Mouse (Mus musculus) thymus, adult 18-20 months (tissue): ENCODE measurements around the gene Pkp1.

Experiments used
- DNase-seq, 2 experiments: peaks; one replicate each; pipeline ENCODE4 v3.0.0; 2022; ENCODE audit warnings: mixed read lengths in 2 of 2

The Pkp1 gene

DNA sequence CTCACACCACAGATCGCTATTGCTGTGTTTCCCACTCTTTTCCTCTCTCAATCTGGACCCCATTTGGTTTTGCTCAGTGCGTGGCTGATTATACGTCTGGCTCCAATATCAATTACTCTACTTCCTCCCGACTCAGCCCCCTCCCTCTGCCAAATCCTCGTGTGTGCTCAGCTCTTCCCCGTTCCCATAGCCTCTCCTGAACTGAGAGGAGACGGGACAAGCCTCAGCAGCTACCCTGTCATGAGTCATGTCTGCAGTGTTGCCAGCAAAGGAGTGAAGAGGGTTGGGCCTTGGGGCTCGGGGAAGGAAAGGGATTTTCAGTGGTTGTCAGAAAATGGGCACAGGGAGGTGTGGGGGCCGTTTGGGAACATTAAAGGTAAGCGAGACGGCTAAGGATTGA, 12.3 kb downstream of the Pkp1 start:
- no peak for DNase-seq

DNA sequence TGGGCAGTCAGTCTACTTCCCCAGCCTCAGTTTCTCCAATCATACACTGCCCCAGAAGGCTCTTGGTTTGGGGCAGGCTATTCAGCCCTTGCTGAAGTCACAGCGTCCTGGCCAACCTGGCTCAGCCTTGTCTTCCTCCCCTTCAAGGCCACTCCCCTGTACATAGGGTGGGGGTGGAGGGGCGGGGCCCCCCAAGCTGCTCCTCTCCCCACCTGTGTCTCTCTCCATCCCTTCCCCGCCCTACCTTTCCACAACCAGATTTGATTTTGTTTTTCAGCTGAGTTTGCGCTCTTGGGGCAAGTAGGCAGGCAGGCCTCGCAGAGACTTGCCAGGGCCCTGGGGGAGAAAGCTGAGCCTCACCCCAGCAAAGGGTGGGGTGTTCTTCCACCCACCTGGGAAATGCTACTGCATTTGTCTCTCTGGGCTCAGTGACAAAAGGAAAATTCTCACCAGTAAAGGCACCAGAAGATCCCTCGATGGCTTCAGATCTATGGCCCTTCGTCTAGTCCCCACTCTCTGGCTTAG, 19.0 kb downstream of the Pkp1 start:
- DNase-seq = no peak

- no peak for DNase-seq
Measured at GRCm38 (mm10) chr1:135899295-135899694, 19.7 kb downstream of the Pkp1 start.

DNA sequence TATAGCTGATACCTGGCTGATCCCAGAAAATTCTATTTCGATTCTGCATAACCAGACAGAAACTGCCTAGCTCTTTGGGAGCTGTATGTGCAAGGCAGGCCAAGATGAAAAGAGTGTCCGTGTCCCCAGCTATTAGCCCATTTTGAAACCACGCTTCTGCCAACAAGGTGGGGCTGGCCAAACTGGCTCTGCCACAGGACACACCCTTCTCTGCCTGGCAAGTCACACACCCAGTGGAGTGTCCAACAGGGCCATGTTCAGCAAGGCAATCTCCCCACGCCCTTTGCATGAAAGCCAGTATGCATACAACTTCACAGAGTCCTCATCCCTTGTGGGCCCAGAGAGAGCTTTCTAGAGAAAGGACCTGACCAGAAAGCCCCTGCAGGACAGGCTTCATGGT, 23.6 kb downstream of the Pkp1 start:
- no peak for DNase-seq

- DNase-seq = no peak
Measured at GRCm38 (mm10) chr1:135893377-135893776, 25.6 kb downstream of the Pkp1 start.

DNA sequence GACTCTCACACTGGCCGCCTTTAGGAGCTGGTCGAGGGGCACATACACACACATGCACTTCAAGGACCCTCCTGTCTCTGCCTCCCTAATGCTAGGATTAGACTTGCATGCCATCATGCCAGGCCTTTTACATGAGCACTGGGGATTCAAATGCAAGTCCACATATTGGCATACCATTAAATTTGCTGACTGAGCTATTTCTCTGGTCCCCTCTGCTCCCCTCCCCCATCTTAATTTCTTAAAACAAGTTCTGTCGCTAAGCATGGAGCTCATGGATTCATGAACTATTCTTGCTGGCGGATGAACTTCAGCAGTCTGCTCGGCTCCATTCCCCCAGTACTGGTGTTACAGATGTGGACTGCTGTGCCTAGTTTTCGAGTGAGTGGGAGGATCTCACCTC, 26.2 kb downstream of the Pkp1 start:
- DNase-seq = no peak

DNA sequence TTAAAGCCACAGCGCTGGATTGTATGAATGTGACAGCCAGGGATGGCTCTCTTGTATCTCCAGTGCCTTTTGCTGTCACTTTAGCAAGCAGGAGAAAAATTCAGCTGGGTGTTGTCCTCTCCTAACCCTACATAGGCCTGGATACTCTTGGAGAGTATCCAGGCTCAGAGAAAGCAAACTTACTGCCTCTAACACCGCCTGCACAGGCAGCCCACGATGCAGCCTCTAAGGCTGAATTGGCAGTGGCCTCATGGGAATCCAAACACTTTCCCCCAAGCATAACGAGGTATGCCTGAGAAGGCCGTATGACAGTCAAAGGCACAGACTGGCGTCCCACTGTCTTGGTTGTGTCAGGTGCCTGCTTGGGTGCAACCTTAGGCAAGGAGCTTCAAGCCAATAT, 26.8 kb downstream of the Pkp1 start:
- DNase-seq = no peak

DNA sequence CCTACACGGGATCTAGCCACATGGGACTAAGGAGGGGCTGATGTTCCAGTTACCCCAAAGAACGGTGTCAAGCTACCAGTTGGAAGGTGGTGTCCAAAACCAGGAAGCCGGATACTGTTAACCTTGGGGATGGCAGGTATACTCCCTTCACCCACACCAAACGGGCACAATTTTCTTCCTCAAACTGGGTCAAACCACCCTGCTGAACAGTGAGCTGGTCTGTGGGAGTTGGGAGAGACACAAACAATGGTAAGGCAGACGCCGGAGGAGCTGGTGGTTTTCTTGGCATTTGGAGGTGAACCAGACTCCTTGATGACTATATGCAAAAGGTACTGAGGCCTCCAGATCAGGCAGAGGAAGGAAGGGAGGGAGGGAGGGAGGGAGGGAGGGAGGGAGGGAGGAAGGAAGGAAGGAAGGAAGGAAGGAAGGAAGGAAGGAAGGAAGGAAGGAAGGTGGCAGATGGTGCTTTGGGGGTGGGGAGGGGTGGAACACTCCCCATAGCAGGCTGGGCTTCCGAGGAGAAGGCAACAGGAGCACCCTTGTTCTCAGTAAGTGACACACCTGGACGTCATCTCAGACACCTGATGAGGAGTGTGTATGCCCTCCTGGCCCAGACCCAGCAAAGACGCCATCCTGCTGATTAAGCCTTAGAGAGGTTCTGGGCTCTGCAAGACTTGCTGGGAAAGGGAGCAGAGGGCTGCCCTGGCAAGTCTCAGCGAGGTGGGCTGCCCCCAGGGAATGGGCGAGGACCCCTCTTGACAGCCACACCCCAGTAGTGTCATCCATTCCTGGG, 27.4 kb downstream of the Pkp1 start:
- no peak for DNase-seq

- no peak for DNase-seq
Measured at GRCm38 (mm10) chr1:135889461-135890185, 29.4 kb downstream of the Pkp1 start.

DNA sequence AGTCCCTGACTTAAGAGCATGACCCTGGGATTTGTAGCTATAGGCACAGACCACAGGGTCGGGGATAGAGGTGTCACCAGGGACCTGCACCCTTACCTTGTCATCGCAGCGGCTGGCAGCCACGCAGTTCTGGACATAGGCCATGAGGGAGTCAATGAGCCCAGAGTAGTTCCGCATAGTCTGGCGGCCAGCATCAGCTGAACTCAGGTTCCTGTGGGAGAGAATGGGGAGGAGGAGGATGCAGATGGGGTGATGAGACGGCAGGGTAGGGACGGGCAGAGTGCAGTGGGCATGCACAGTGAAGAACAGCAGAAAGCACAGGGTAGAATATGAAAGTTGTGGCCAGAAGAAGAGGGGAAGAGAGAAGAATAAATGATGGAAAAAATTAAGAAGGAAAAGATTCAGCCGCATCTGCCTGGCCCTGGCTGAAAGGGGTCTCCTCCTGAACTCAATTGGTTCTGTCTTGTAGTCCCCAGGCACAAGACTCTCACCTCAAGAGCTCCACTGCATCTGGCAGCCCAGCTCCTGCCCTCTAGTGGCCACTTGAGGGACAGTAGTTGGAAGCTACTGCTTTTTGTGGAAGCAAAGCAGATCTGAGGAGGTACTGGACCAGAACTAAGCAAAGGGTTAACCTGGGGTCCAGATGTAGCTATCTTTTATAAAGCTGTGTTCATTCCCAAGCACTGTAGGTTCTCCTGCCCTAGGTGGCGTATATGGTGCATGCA, 36.5 kb downstream of the Pkp1 start:
- peak; percentile 8 to 14 for DNase-seq

- no peak for DNase-seq
Measured at GRCm38 (mm10) chr1:135877248-135877647, 41.8 kb downstream of the Pkp1 start.

DNA sequence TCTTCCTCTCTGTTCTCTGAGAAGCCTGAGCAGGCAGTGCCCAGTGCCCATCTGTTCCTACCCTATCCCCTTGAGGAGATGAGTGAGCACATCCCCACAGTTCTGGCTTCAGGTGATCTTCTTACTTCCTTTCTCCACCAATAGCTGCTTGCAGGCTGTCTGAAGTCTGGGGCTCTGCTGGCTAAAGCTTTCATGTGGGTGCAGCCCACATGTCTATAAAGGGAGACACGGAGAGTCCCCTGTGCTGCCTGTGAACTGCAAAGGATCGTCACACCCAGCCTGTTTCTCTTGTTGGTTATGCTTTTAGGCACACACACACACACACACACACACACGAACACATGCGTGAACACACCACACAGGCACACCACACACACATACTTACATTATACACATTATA, 46.0 kb downstream of the Pkp1 start:
- no peak for DNase-seq

DNA sequence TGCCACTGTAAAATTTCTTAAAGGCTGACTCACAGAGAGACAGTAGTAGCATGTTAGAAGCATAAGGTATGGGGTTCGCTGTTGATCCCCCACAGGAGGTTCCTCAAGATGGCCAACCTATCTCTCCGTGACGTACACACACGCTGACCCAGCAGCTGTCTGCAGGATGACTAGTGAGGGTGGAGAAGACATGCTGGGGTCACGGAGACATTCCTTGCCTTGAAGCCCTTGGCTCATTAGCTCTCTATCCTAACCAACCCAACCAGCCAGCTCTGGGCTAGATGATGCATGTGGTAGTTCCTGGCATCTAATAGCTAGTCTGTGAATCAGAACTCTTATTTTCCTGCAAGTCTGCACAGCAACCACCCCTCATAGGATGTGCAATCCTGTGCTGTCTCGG, 50.4 kb downstream of the Pkp1 start:
- DNase-seq = no peak

- DNase-seq = peak; percentile 18 to 31
Measured at GRCm38 (mm10) chr1:135865518-135866194, 53.4 kb downstream of the Pkp1 start.

DNA sequence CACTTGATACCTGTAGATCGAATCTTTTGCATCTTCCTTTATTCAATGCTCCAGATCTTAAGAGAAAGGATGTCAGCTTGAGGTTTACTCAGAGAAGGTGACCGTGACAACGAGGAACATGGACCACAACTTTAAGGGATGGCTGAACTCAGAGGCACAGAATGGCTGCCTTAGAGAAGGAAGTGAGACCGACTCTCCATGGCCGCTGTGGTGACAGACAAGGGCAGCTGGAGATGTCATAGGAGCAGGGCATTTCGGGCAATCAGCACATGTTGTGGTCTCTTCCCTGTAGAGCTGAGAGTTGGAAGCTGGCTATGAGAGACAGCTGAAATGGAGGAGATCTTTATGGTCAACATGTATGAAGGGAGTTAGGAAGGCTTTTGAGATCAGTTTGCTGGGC, 54.2 kb downstream of the Pkp1 start:
- DNase-seq = no peak

GRCm38 (mm10) chr1:135863786-135864335, 55.1 kb downstream of the Pkp1 start:
- DNase-seq = no peak

- DNase-seq = no peak
Measured at GRCm38 (mm10) chr1:135862561-135862960, 56.4 kb downstream of the Pkp1 start.

- DNase-seq = no peak
Measured at GRCm38 (mm10) chr1:135861980-135862552, 56.9 kb downstream of the Pkp1 start.

DNA sequence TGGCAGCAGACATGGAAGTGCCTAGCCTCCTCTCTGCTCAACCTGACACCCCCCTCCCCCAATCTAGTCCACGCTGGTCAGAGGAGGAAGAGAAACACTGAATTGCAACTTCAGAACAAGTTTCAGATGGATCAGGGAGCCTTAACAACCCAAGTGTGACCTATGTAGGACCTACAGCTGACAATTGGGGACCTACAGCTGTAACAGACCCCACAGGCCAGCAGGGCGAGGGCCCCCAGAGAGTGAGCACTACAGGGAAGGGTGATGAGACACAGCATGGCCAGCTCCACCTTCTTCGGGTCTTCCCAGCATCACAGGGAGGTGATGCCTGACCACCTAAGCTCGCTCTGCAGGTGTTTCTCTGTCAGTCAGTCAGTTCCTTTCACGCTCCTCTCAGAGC, 57.9 kb downstream of the Pkp1 start:
- no peak for DNase-seq

DNA sequence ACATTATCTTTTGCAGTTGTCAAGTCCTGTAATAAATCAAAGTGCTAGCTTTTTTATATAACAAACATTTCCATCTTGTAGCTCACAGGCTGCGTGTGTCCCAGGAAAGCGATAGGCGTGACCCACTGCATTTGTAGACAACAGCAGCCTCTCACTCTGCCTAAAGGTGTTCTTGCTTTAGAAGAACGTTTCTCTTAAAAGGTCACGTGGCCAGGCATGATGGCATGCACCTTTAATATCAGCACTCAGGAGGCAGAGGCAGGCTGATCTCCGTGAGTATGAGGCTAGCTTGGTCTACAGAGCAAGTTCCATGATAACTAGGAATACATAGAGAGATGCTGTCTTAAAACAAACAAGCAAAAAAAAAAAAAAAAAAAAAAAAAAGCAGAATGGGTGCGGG, 60.5 kb downstream of the Pkp1 start:
- DNase-seq = no peak

DNA sequence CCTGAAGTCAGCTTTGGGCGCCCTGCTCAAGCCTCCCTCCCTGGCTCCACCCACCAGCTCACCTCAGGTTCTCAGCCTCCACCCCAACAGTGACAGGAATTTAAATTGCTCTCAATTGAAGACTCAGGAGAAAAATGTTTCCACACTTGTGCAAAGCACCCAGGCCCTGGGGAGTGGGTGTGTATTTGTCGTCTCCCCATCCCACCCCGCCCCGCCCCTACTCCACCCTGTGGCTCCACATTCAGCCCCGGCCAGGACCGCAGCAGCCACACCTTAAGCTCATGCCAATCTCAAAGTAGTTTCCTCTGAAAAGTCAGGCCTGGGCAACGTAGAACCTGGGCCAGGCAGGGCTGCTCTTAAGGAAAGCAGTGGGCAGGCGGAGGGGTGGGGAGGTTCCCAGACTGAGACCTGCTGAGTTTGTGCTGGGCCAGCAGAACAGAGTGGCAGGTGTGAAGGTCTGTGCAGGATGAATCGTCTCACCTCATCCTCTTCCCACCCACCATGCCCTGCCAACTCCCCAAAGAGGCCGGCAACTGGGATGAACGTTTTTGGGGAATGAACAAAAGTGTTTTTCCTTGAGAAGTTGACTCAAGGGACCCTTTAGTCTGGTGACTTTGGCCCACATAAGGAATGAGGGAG, 61.8 kb downstream of the Pkp1 start:
- no peak for DNase-seq

GRCm38 (mm10) chr1:135856070-135856469, 62.9 kb downstream of the Pkp1 start:
- no peak for DNase-seq
